Mouse (Mus musculus) liver, postnatal 0 days (tissue): Measurements from ENCODE around the gene Nfkbib. TPM values are rescaled to one million over a fixed set of nuclear protein-coding genes. Genes with fewer than 3 reads are reported as not detected.

Experiments used
- ATAC-seq: fragments of 200-750 bp; cut with Nextera tagmentation; 2 replicates; pipeline ENCODE4 v1.8.0; 2017; ENCODE audit warnings: mild to moderate bottlenecking, moderate library complexity
- DNase-seq: peaks from one replicate; pipeline ENCODE4 v3.0.0-alpha.2; 2016
- H3K27ac ChIP-seq: fragments of 300-500 bp; sonication (generic); 2 replicates; pipeline ENCODE4 v1.5.1; 2014; ENCODE audit warnings: antibody characterized with exemption, moderate library complexity, mild to moderate bottlenecking, low read depth
- H3K27me3 ChIP-seq: fragments of 300-500 bp; sonication (generic); 2 replicates; pipeline ENCODE4 v1.6.1; 2014; ENCODE audit warnings: low read length, control low read depth, mixed read lengths; ENCODE audit not compliant: insufficient read depth
- H3K36me3 ChIP-seq: fragments of 300-500 bp; sonication (generic); replicated peaks from 2 replicates; pipeline ENCODE4 v1.6.1; 2014; ENCODE audit warnings: mild to moderate bottlenecking, control low read depth, low read length, moderate library complexity, mixed read lengths; ENCODE audit not compliant: insufficient read depth
- H3K4me1 ChIP-seq: fragments of 300-500 bp; sonication (generic); 2 replicates; pipeline ENCODE4 v1.6.1; 2014; ENCODE audit warnings: antibody characterized with exemption, mild to moderate bottlenecking, control low read depth; ENCODE audit not compliant: insufficient read depth
- H3K4me2 ChIP-seq: fragments of 300-500 bp; sonication (generic); 2 replicates; pipeline ENCODE4 v1.6.1; 2014; ENCODE audit warnings: low read depth, mild to moderate bottlenecking, low read length, moderate library complexity, mixed read lengths
- H3K4me3 ChIP-seq: fragments of 300-500 bp; sonication (generic); 2 replicates; pipeline ENCODE4 v1.5.1; 2014; ENCODE audit warnings: low read depth, low read length
- H3K9ac ChIP-seq: fragments of 300-500 bp; sonication (generic); replicated peaks from 2 replicates; pipeline ENCODE4 v1.6.1; 2014; ENCODE audit warnings: mild to moderate bottlenecking, moderate library complexity
- H3K9me3 ChIP-seq: fragments of 300-500 bp; sonication (generic); 2 replicates; pipeline ENCODE4 v1.6.1; 2016; ENCODE audit warnings: mild to moderate bottlenecking, control low read depth, low read length, mixed read lengths
- CTCF ChIP-seq: sonication (generic); IDR thresholded peaks from 2 replicates; pipeline ENCODE4 v1.5.1; 2016; ENCODE audit warnings: antibody characterized with exemption, low read depth
- EP300 ChIP-seq: IDR thresholded peaks from 2 replicates; pipeline ENCODE4 v1.6.1; 2016; ENCODE audit warnings: antibody characterized with exemption, low read depth, mild to moderate bottlenecking
- WGBS: fragments of 180-500 bp; shearing (Covaris S2); extraction: QIAGEN DNeasy Blood & Tissue Kit; methylation state at CpG from one replicate; pipeline ENCODE4 v1.1.7; 2014; ENCODE audit not compliant: insufficient replicate concordance; 5-methylcytosine and 5-hydroxymethylcytosine counted together
- polyA plus RNA-seq: library from polyadenylated mRNA; unstranded; fragments of >200 nt; fragmentation: Nextera tagmentation; extraction: Ambion mirVana; gene quantifications from 2 replicates; pipeline ENCODE4 v1.2.1, GENCODE M21; 2015

Nfkbib gene
- polyA plus RNA-seq, 1 experiment from 2014 or later: 25.1 TPM

GRCm38 (mm10) chr7:28720753-28721537, 46.4 kb downstream of the Nfkbib start:
- H3K27me3 ChIP-seq: no peaks in the 10 kb centered on the region
- H3K4me3 ChIP-seq: no peak overlapping the region
- H3K4me2 ChIP-seq: no peak overlapping the region
- H3K27ac ChIP-seq: no peak overlapping the region
- WGBS: 79% methylated on average over 3 of the region's 3 CpGs
- peaks cover 4% of the 10 kb centered on the region; the same call in 1 of the 2 replicates for H3K4me1 ChIP-seq
- H3K9me3 ChIP-seq: no peaks in the 10 kb centered on the region; the same call in 1 of the 2 replicates
- TF ChIP-seq EP300 (no peak), CTCF (no peak)
- no peak overlapping the region for H3K9ac ChIP-seq
- ATAC-seq (no peak), DNase-seq (no peak)
- 0 out of 2 replicates have a peak, but pooled peaks cover 2% of the 10 kb centered on the region for H3K36me3 ChIP-seq

- DNase-seq (no peak), ATAC-seq (no peak)
- peaks cover 4% of the 10 kb centered on the region; the same call in 1 of the 2 replicates for H3K4me1 ChIP-seq
- H3K9ac ChIP-seq: no peak overlapping the region
- no peaks in the 10 kb centered on the region for H3K36me3 ChIP-seq
- TF ChIP-seq EP300 (no peak), CTCF (no peak)
- no peak overlapping the region for H3K4me3 ChIP-seq
- no peak overlapping the region for H3K27ac ChIP-seq
- WGBS: 63% methylated on average over 2 of the region's 2 CpGs
- no peaks in the 10 kb centered on the region; the same call in 1 of the 2 replicates for H3K9me3 ChIP-seq
- H3K4me2 ChIP-seq: no peak overlapping the region
- no peaks in the 10 kb centered on the region for H3K27me3 ChIP-seq
Observed at GRCm38 (mm10) chr7:28719650-28720049, 47.7 kb downstream of the Nfkbib start.

- Histone ChIP-seq H3K4me1 (peaks cover 4% of the 10 kb centered on the region; the same call in 1 of the 2 replicates), H3K9ac (no peak overlapping the region), H3K4me2 (no peak overlapping the region), H3K27me3 (no peaks in the 10 kb centered on the region), H3K27ac (no peak overlapping the region), H3K9me3 (no peaks in the 10 kb centered on the region), H3K36me3 (no peaks in the 10 kb centered on the region), H3K4me3 (no peak overlapping the region)
- DNase-seq: no peak
- WGBS: 62% methylated on average over 4 of the region's 4 CpGs
- TF ChIP-seq EP300 (no peak), CTCF (no peak)
- no peak for ATAC-seq
Observed at GRCm38 (mm10) chr7:28719159-28719558, 48.2 kb downstream of the Nfkbib start.

GRCm38 (mm10) chr7:28717726-28718125, 49.6 kb downstream of the Nfkbib start:
- no peak overlapping the region for H3K4me2 ChIP-seq
- 81% methylated on average over 10 of the region's 10 CpGs for WGBS
- H3K27ac ChIP-seq: no peak overlapping the region
- H3K9ac ChIP-seq: no peak overlapping the region
- H3K27me3 ChIP-seq: no peaks in the 10 kb centered on the region
- no peak overlapping the region for H3K4me3 ChIP-seq
- peaks cover 4% of the 10 kb centered on the region; the same call in 1 of the 2 replicates for H3K4me1 ChIP-seq
- no peak for ATAC-seq
- H3K36me3 ChIP-seq: no peaks in the 10 kb centered on the region
- no peaks in the 10 kb centered on the region for H3K9me3 ChIP-seq
- TF ChIP-seq EP300 (no peak), CTCF (no peak)
- DNase-seq: no peak

GRCm38 (mm10) chr7:28716590-28717281, 50.6 kb downstream of the Nfkbib start, which contains the start of gene Fbxo17:
Fbxo17 (plus strand) TSS chr7:28716804.
- TF ChIP-seq EP300: no peak
- peak; percentile 22; the same call in 1 of the 2 replicates for TF ChIP-seq CTCF
- no peaks in the 10 kb centered on the region for H3K36me3 ChIP-seq
- WGBS: 7% methylated on average over 36 of the region's 36 CpGs
- DNase-seq: peak; percentile 72
- no peak within 1 kb of the TSS for H3K27ac ChIP-seq
- H3K4me3 ChIP-seq: peak within 1 kb of the TSS; percentile 47
- peak within 1 kb of the TSS; percentile 76 for H3K4me2 ChIP-seq
- H3K9ac ChIP-seq: peak within 1 kb of the TSS; percentile 70
- ATAC-seq: peak; percentile 87
- H3K4me1 ChIP-seq: peaks cover 4% of the 10 kb centered on the region; the same call in 1 of the 2 replicates
- no peaks in the 10 kb centered on the region for H3K27me3 ChIP-seq
- H3K9me3 ChIP-seq: no peaks in the 10 kb centered on the region

- Histone ChIP-seq H3K4me3 (no peak overlapping the region), H3K9me3 (no peaks in the 10 kb centered on the region), H3K4me2 (no peak overlapping the region), H3K27me3 (no peaks in the 10 kb centered on the region), H3K36me3 (no peaks in the 10 kb centered on the region), H3K9ac (no peak overlapping the region), H3K4me1 (peaks cover 4% of the 10 kb centered on the region; the same call in 1 of the 2 replicates), H3K27ac (no peak overlapping the region)
- ATAC-seq: no peak
- TF ChIP-seq CTCF: peak; percentile 25
- no peak for TF ChIP-seq EP300
- DNase-seq: no peak
- 75% methylated on average over 2 of the region's 2 CpGs for WGBS
Observed at GRCm38 (mm10) chr7:28715598-28715997, 51.7 kb downstream of the Nfkbib start.
